Comparison of ENCODE assay signal across 8 mouse cellular contexts in genomic region chr6:70844896-70845646, GRCm38 (mm10). TPM values are rescaled to one million over a fixed set of nuclear protein-coding genes. Genes with fewer than 3 reads are reported as not detected.
DNase-seq lines count a peak whose midpoint lies in the region; ATAC-seq and TF ChIP-seq lines count a peak whose summit lies in the region.

No protein-coding gene starts in this region.

- H3K27me3 ChIP-seq in heart, embryonic 16.5 days (ENCODE audit: control insufficient read depth, insufficient read depth, low read length), result no peaks in the 10 kb centered on the region
- H3K27me3 ChIP-seq in liver, embryonic 15.5 days, result no peaks in the 10 kb centered on the region
- H3K27me3 ChIP-seq in stomach, embryonic 14.5 days (ENCODE audit: control insufficient read depth, insufficient read depth, low read length), result no peaks in the 10 kb centered on the region

- peak in 1 of 2 experiments; percentile 8 for DNase-seq in layer of hippocampus, adult 2 months (ENCODE audit: low spot score in 2 of 2)
- no peak for DNase-seq in layer of hippocampus, adult 9-11 months
- peak; percentile 30 for DNase-seq in ES-CJ7 (ENCODE audit: low read depth, low spot score)
- DNase-seq in c-Kit-positive CD71-positive TER-119-positive erythroid progenitor cells, embryonic 14.5 days (ENCODE audit: low spot score), result peak; percentile 21
- no peak for DNase-seq in urinary bladder, postnatal 4 days (ENCODE audit: low spot score in 2 of 2)

- no peak for ATAC-seq in heart, embryonic 16.5 days (replicated peaks; ENCODE audit: extremely low read depth, insufficient read depth, low FRiP score)
- ATAC-seq in liver, embryonic 15.5 days (ENCODE audit: insufficient read depth), result no peak
- ATAC-seq in stomach, embryonic 14.5 days (ENCODE audit: insufficient number of reproducible peaks, insufficient read depth, low FRiP score, low read depth), result no peak

- H3K4me1 ChIP-seq in heart, embryonic 16.5 days (ENCODE audit: control insufficient read depth, insufficient read depth, low read length), result peaks cover 20% of the 10 kb centered on the region
- H3K4me1 ChIP-seq in liver, embryonic 15.5 days (replicated peaks), result peaks cover 45% of the 10 kb centered on the region
- H3K4me1 ChIP-seq in stomach, embryonic 14.5 days (ENCODE audit: control insufficient read depth, insufficient read depth, low read length), result peaks cover 22% of the 10 kb centered on the region

- H3K36me3 ChIP-seq in heart, embryonic 16.5 days (ENCODE audit: control insufficient read depth, insufficient read depth), result no peaks in the 10 kb centered on the region
- H3K36me3 ChIP-seq in liver, embryonic 15.5 days (replicated peaks), result 0 out of 2 replicates have a peak, but pooled peaks cover 3% of the 10 kb centered on the region
- H3K36me3 ChIP-seq in stomach, embryonic 14.5 days (ENCODE audit: control insufficient read depth, insufficient read depth, low read length), result no peaks in the 10 kb centered on the region; the same call in 1 of the 2 replicates

- H3K4me3 ChIP-seq in layer of hippocampus, adult 2 months, result peak overlapping the region; percentile 96
- peak overlapping the region; percentile 99 for H3K4me3 ChIP-seq in heart, embryonic 16.5 days (ENCODE audit: low read length)
- H3K4me3 ChIP-seq in liver, embryonic 15.5 days (replicated peaks), result peak overlapping the region; percentile 91
- peak overlapping the region; percentile 84 for H3K4me3 ChIP-seq in stomach, embryonic 14.5 days (ENCODE audit: low read depth, low read length)

- TF ChIP-seq CTCF in layer of hippocampus, adult 2 months (conservative IDR thresholded peaks at IDR 0.05), result no peak

- 2% methylated on average over 38 of the region's 38 CpGs for WGBS in heart, embryonic 16.5 days
- 2% methylated on average over 38 of the region's 38 CpGs for WGBS in liver, embryonic 15.5 days (ENCODE audit: insufficient replicate concordance)
- under 1% methylated on average over 38 of the region's 38 CpGs for WGBS in stomach, embryonic 14.5 days

- H3K4me2 ChIP-seq in heart, embryonic 16.5 days (ENCODE audit: low read depth, low read length), result peak overlapping the region; percentile 91
- peak overlapping the region; percentile 92 for H3K4me2 ChIP-seq in liver, embryonic 15.5 days
- peak overlapping the region; percentile 62 for H3K4me2 ChIP-seq in stomach, embryonic 14.5 days (replicated peaks; ENCODE audit: low read depth, low read length)

- H3K9me3 ChIP-seq in heart, embryonic 16.5 days (replicated peaks; ENCODE audit: control insufficient read depth, low read length), result no peaks in the 10 kb centered on the region
- H3K9me3 ChIP-seq in liver, embryonic 15.5 days (replicated peaks), result no peaks in the 10 kb centered on the region
- no peaks in the 10 kb centered on the region for H3K9me3 ChIP-seq in stomach, embryonic 14.5 days (ENCODE audit: control insufficient read depth, low read depth, low read length)

- H3K9ac ChIP-seq in heart, embryonic 16.5 days (ENCODE audit: low read length), result peak overlapping the region; percentile 95
- H3K9ac ChIP-seq in liver, embryonic 15.5 days, result peak overlapping the region; percentile 89
- H3K9ac ChIP-seq in stomach, embryonic 14.5 days (replicated peaks; ENCODE audit: low read depth, low read length), result peak overlapping the region; percentile 67

- peak overlapping the region; percentile 85 for H3K27ac ChIP-seq in layer of hippocampus, adult 2 months
- peak overlapping the region; percentile 81 for H3K27ac ChIP-seq in heart, embryonic 16.5 days (ENCODE audit: low read length)
- peak overlapping the region; percentile 92 for H3K27ac ChIP-seq in liver, embryonic 15.5 days (replicated peaks)
- H3K27ac ChIP-seq in stomach, embryonic 14.5 days (ENCODE audit: low read length), result peak overlapping the region; percentile 83; the same call in 1 of the 2 replicates

RNA-seq across cellular contexts. Expression of gene Eif2ak3, which starts 0.8 kb away (rescaled TPM):
- total RNA-seq in layer of hippocampus, adult 2 months (2021), result 10 to 100 TPM; 19.5 to 21.8 TPM
- 6.3 and 6.5 TPM in 2 replicates for polyA plus RNA-seq in heart, embryonic 16.5 days (2015; fragmentation: Nextera tagmentation; extraction: Ambion mirVana)
- 4.0 and 4.3 TPM in 2 replicates for polyA plus RNA-seq in liver, embryonic 15.5 days (2015; fragmentation: Nextera tagmentation; extraction: Ambion mirVana)
- polyA plus RNA-seq in stomach, embryonic 14.5 days (2014; fragmentation: Nextera tagmentation; extraction: Ambion mirVana), result 10.2 and 12.5 TPM in 2 replicates

RNA-seq across cellular contexts. Expression of gene Rpia, which starts 53.0 kb away (rescaled TPM):
- 10 to 100 TPM; 11.2 to 12.5 TPM for total RNA-seq in layer of hippocampus, adult 2 months (2021)
- polyA plus RNA-seq in heart, embryonic 16.5 days (2015; fragmentation: Nextera tagmentation; extraction: Ambion mirVana), result 1.1 and 1.6 TPM in 2 replicates
- polyA plus RNA-seq in liver, embryonic 15.5 days (2015; fragmentation: Nextera tagmentation; extraction: Ambion mirVana), result 2.3 and 2.9 TPM in 2 replicates
- 4.5 and 4.8 TPM in 2 replicates for polyA plus RNA-seq in stomach, embryonic 14.5 days (2014; fragmentation: Nextera tagmentation; extraction: Ambion mirVana)

Comparison
In these comparisons a context has a peak if more than half of its experiments do, and no peak if none do; other contexts are left out.
1. DNase-seq: peak in ES-CJ7 (single experiment) and c-Kit-positive CD71-positive TER-119-positive erythroid progenitor cells, embryonic 14.5 days (single experiment); none in layer of hippocampus, adult 9-11 months (single experiment) and urinary bladder, postnatal 4 days (0 of 2).
2. Peak in every context shown above with its lines, with median percentiles within 50 percentile points of each other: H3K27ac ChIP-seq, H3K4me3 ChIP-seq, H3K4me2 ChIP-seq and H3K9ac ChIP-seq.